Mouse (Mus musculus): Measurements from ENCODE around the gene Ush2a.

DNA sequence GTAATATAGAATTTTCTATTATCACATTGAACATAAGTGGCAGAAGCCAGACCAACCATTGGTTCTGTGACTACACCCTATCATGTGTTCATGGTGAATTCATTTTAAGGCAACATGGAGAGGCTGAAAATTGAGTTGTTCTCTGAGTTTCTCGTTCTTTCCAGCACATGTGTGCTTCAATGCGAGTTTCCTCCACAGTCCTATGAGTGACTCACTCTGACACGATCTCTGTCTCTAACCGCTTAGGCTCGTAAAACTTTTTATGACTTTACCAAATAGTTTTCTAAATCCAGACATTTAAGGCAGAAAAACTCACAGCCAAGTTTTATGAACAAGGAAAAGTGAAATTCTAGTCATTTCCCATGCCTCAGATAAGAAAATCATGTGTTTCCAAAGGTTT is 597.9 kb downstream of the Ush2a start:
- TF ChIP-seq CTCF (IDR thresholded peaks at IDR 0.05; ENCODE audit: control insufficient read depth, insufficient read depth, insufficient replicate concordance, low read depth, low read length) (no peak), POLR2A (IDR thresholded peaks at IDR 0.05; ENCODE audit: control insufficient read depth, low read depth, low read length) (no peak)
